Mouse (Mus musculus) heart, postnatal 25 days (tissue): ENCODE measurements around the gene Gpr132. TPM values are rescaled to one million over a fixed set of nuclear protein-coding genes. Genes with fewer than 3 reads are reported as not detected.

ENCODE experiments used
- DNase-seq: peaks from one replicate; pipeline ENCODE4 v3.0.0; 2022; ENCODE audit warnings: low spot score
- intact Hi-C: fragments of 180-260 bp; cut with DNase I; formaldehyde crosslinking; loops from one replicate; pipeline ENCODE4 v1.15.1; 2025
- total RNA-seq, 2 experiments: library from RNA; stranded (reverse); gene quantifications; 2 replicates each; pipeline ENCODE4 v1.2.3; 2021

The Gpr132 gene
- total RNA-seq = under 1 TPM in 1 of 2 experiments, not detected in 1; 0.23 TPM

GRCm38 (mm10) chr12:112868178-112869087 lies at the start of gene Gpr132:
Gene Gpr132 (minus strand): TSS chr12:112868228.
- no peak for DNase-seq
- intact Hi-C loops = no loop called here

GRCm38 (mm10) chr12:112917486-112917885 lies 49.5 kb upstream of the Gpr132 start:
- DNase-seq = peak; percentile 51
- intact Hi-C loops = no loop called here

GRCm38 (mm10) chr12:112916698-112917400 lies 48.8 kb upstream of the Gpr132 start:
- DNase-seq = peak; percentile 41
- intact Hi-C loops = no loop called here

DNA sequence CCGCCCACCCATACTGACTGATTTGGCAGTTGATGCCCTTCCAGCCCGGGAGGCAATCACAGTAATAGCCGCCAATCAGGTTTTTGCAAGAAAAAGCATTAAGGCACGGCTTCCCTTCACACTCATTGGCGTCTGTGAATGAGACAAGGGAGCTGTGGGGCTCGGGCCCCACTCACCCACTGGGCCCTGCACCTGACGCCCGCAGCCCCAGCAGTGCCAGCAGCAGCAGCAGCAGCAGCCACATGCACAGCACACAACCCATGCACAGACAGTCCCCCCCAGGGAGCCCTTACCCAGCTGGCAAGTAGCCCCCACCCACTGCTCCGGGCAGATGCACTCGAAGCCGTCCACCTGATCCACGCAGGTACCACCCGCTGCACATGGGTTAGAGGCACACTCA lies 47.6 kb upstream of the Gpr132 start:
- intact Hi-C loops = no loop called here

DNA sequence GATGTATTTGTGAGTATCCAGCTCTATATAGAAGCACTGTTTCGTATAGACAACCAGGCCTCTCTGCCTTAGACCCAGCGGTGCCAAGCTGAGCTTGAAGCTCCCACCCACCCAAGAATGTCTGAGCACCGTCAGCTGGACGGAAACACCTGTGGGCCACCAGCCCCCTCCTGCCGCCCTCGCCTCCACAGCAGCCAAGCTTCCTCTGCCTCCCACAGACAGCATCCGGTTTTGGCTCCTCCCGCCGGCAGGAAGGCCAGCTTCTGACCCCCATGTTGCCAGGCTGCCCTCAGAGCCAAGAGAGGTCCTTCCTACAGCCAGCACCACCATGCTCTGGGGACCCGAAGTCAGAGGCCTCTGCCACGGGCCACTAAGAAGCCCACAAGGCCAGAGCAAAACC lies 46.5 kb upstream of the Gpr132 start:
- peak; percentile 43 for DNase-seq
- intact Hi-C loops = no loop called here

More for the DNA sequence above, 47.6 kb upstream of the Gpr132 start:
- no peak for DNase-seq

DNA sequence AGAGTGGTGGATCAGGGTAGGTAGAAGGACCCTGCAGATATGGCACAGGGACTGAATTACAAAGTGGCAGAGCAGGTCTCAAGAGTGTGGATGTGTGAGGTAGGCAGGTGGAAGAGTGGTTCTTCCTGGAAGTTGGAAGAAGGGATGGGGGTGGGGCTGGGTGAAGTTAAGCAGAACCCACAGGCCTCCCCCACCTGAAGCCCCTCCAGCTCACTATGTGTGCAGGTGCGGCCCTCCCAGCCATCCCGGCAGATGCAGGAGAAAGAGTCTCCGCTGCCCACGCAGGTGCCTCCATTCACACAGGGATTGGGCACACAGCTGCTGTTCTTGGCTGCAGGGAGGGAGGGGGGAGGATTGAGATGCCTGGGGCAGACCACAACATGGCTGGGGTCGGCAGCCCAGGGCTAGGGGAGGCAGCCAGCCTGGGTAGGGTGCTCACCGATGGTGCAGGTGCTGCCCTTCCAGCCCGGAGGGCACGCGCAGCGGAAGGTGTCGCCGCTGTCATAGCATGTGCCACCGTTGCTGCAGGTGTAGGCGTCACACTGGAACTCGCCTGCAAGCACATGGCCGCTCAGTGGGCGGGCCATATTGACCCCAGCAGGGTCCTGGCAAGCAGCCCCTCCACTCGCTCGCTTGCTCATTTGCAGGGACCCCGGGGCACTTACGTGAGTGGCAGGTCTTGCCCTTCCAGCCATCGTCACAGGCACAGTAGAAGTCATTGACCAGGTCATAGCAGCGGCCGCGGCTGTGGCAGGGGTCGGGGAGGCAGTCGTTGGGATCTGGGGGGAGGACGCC lies 45.1 kb upstream of the Gpr132 start:
- no peak for DNase-seq
- intact Hi-C loops = no loop called here

GRCm38 (mm10) chr12:112911701-112912100 lies 43.7 kb upstream of the Gpr132 start:
- intact Hi-C loops = no loop called here
- DNase-seq = no peak

GRCm38 (mm10) chr12:112908991-112909390 lies 41.0 kb upstream of the Gpr132 start:
- no peak for DNase-seq
- intact Hi-C loops = no loop called here

DNA sequence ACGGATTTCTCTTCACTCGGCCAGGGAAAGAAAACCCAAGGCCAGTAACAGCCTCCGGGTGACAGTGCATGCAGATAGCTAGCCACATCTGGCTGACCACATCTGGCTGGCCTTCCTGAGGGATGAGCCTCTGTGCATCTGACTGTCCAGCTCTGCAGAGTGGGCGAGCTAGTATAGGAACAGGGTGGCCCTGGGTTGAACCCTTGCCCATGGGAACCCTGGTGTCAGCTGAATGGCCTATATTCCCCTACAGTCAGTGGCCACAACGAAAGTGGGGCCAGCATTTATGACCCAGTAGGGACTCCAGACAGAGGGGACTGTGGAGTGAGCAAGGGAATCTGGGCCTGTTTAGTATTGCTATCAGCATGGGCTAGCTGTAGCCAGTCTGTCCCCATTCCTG lies 37.0 kb upstream of the Gpr132 start:
- DNase-seq = no peak
- intact Hi-C loops = no loop called here

GRCm38 (mm10) chr12:112903941-112904340 lies 35.9 kb upstream of the Gpr132 start:
- intact Hi-C loops = no loop called here
- no peak for DNase-seq

- no peak for DNase-seq
- intact Hi-C loops = no loop called here
Observed at GRCm38 (mm10) chr12:112900641-112901040, 32.6 kb upstream of the Gpr132 start.

GRCm38 (mm10) chr12:112898960-112899359 lies 30.9 kb upstream of the Gpr132 start:
- intact Hi-C loops = no loop called here
- DNase-seq = no peak

DNA sequence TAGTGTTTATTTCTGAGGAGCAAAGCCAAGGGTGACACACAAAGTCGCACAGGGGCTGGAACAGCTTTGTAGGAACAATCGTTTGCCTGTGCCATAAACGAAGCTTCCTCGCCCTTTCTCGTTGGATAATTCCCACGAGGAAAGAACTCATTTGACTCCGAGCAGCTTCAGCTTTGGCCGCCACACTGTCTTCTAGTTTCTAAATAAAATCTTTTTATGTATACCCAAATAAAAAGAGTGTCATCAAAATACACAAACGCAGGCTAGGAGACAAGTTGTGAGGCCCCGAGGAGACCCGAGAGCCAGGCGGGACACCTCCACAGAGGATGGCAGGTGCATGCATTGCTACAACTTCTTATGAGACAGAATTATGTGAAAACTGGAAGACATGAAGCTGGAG lies 30.3 kb upstream of the Gpr132 start:
- intact Hi-C loops = no loop called here
- DNase-seq = no peak

- intact Hi-C loops = no loop called here
- DNase-seq = peak; percentile 67
Observed at GRCm38 (mm10) chr12:112897522-112898212, 29.6 kb upstream of the Gpr132 start.

GRCm38 (mm10) chr12:112894969-112895368 lies 26.9 kb upstream of the Gpr132 start:
- intact Hi-C loops = loop anchor here (2.0 kb wide), 1 partner anchor 14 kb away; no protein-coding TSS in a partner anchor
- no peak for DNase-seq

GRCm38 (mm10) chr12:112894303-112894884 lies 26.4 kb upstream of the Gpr132 start:
- no peak for DNase-seq
- intact Hi-C loops = loop anchor here (2.0 kb wide), 1 partner anchor 14 kb away; no protein-coding TSS in a partner anchor

GRCm38 (mm10) chr12:112885465-112885864 lies 17.4 kb upstream of the Gpr132 start:
- intact Hi-C loops = no loop called here
- DNase-seq = no peak

- intact Hi-C loops = loop anchor here (2.0 kb wide), 1 partner anchor 13 kb away; no protein-coding TSS in a partner anchor
Observed at GRCm38 (mm10) chr12:112881301-112881815, 13.3 kb upstream of the Gpr132 start.

GRCm38 (mm10) chr12:112880661-112881060 lies 12.6 kb upstream of the Gpr132 start:
- intact Hi-C loops = loop anchor here (2.0 kb wide), 1 partner anchor 14 kb away; no protein-coding TSS in a partner anchor
- DNase-seq = no peak

More at GRCm38 (mm10) chr12:112881301-112881815, 13.3 kb upstream of the Gpr132 start:
- DNase-seq = no peak
